Mouse (Mus musculus): ENCODE data around the gene Stx8. TPM values are rescaled to one million over a fixed set of nuclear protein-coding genes. Genes with fewer than 3 reads are reported as not detected.

The Stx8 gene
- polyA plus RNA-seq, 1 experiment from 2014 or later: 64.2 TPM

DNA sequence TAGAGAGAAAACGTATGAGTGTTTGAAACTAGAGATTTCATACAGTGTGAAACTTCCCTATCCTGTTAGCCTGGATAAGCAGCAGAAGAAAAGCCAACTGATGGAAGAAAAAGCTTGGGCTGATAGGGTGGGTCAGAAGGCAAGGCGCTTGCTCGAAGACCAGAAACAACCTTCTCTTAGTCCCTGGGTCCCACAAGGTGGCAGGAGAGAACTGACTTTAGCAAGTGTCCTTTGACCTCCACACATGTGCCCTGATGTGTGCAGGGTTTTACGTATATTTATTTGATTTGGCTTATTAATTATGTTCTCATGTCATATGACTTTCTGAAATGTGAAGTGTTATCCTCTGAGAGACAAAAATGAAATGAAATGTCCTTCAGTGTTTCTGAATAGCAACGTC lies 60.6 kb downstream of the Stx8 start:
- Histone ChIP-seq H3K36me3 (ENCODE audit: control insufficient read depth, insufficient read depth, low read length) (no peaks in the 10 kb centered on the region), H3K4me1 (ENCODE audit: control insufficient read depth, insufficient read depth, low read length) (peaks cover 25% of the 10 kb centered on the region), H3K4me2 (ENCODE audit: low read depth, low read length) (no peak overlapping the region), H3K9ac (ENCODE audit: low read depth, low read length) (no peak overlapping the region), H3K9me3 (ENCODE audit: control insufficient read depth, low read length) (no peaks in the 10 kb centered on the region), H3K27ac (ENCODE audit: low read length) (no peak overlapping the region), H3K27me3 (replicated peaks; ENCODE audit: control insufficient read depth, insufficient read depth, low read length) (no peaks in the 10 kb centered on the region), H3K4me3 (ENCODE audit: low read length) (no peak overlapping the region)
- 87% methylated on average over 5 of the region's 5 CpGs for WGBS
- no peak for ATAC-seq

DNA sequence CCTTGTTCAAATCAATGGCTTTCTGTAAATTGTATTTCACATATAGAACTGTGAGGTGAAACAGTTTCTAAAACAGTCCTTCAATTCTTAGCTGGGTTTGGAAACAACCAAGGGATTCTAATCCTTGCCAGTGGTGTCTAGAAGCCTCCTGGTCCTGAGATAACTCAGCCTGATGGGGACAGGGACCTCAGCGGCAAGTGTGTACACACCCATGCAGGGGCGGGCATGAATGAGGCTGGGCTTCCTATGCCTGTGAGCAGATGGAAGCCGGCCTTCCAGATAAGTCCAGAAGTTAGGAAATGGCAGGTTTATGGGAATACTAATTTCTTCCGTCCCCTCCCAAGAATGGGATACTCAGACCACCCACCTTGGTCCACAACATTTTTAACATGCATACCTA lies 63.1 kb downstream of the Stx8 start:
- no peaks in the 10 kb centered on the region for H3K36me3 ChIP-seq (ENCODE audit: control insufficient read depth, insufficient read depth, low read length)
- H3K4me3 ChIP-seq (ENCODE audit: low read length): no peak overlapping the region
- H3K4me1 ChIP-seq (ENCODE audit: control insufficient read depth, insufficient read depth, low read length): peaks cover 20% of the 10 kb centered on the region
- WGBS: 42% methylated on average over 4 of the region's 4 CpGs
- no peaks in the 10 kb centered on the region for H3K27me3 ChIP-seq (replicated peaks; ENCODE audit: control insufficient read depth, insufficient read depth, low read length)
- H3K4me2 ChIP-seq (ENCODE audit: low read depth, low read length): no peak overlapping the region
- no peak overlapping the region for H3K9ac ChIP-seq (ENCODE audit: low read depth, low read length)
- no peak for ATAC-seq
- H3K9me3 ChIP-seq (ENCODE audit: control insufficient read depth, low read length): no peaks in the 10 kb centered on the region
- H3K27ac ChIP-seq (ENCODE audit: low read length): no peak overlapping the region

GRCm38 (mm10) chr11:68029871-68030270 lies 63.9 kb downstream of the Stx8 start:
- Histone ChIP-seq H3K9ac (ENCODE audit: low read depth, low read length) (no peak overlapping the region), H3K27me3 (replicated peaks; ENCODE audit: control insufficient read depth, insufficient read depth, low read length) (no peaks in the 10 kb centered on the region), H3K36me3 (ENCODE audit: control insufficient read depth, insufficient read depth, low read length) (no peaks in the 10 kb centered on the region), H3K4me2 (ENCODE audit: low read depth, low read length) (no peak overlapping the region), H3K27ac (ENCODE audit: low read length) (no peak overlapping the region), H3K9me3 (ENCODE audit: control insufficient read depth, low read length) (no peaks in the 10 kb centered on the region), H3K4me1 (ENCODE audit: control insufficient read depth, insufficient read depth, low read length) (peaks cover 17% of the 10 kb centered on the region), H3K4me3 (ENCODE audit: low read length) (no peak overlapping the region)
- no peak for ATAC-seq
- WGBS: 42% methylated on average over 3 of the region's 3 CpGs

GRCm38 (mm10) chr11:68030771-68031170 lies 64.8 kb downstream of the Stx8 start:
- Histone ChIP-seq H3K27me3 (replicated peaks; ENCODE audit: control insufficient read depth, insufficient read depth, low read length) (no peaks in the 10 kb centered on the region), H3K36me3 (ENCODE audit: control insufficient read depth, insufficient read depth, low read length) (no peaks in the 10 kb centered on the region), H3K4me1 (ENCODE audit: control insufficient read depth, insufficient read depth, low read length) (peaks cover 17% of the 10 kb centered on the region), H3K4me3 (ENCODE audit: low read length) (no peak overlapping the region), H3K9me3 (ENCODE audit: control insufficient read depth, low read length) (no peaks in the 10 kb centered on the region), H3K4me2 (ENCODE audit: low read depth, low read length) (no peak overlapping the region), H3K27ac (ENCODE audit: low read length) (no peak overlapping the region), H3K9ac (ENCODE audit: low read depth, low read length) (no peak overlapping the region)
- no peak for ATAC-seq
- 94% methylated on average over 1 of the region's 1 CpGs for WGBS

DNA sequence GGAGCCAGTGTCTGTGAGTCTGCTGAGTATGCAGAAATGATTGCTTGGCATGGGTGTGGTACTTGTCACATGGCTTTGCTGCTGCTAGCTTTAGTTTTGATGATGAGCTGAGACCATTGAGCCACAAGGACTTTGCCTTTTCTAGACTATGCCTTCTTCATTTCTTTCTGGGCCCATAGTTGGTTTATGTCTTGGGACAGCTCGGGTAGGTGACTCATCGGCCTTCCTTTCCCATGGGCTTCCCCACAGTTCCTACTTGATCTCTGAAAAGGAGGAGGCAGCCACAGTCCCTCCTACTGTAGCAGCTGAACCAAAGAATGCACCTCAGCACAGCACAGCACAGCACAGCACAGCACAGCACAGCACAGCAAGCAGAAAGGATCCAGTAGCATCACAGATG lies 66.5 kb downstream of the Stx8 start:
- no peak overlapping the region for H3K4me2 ChIP-seq (ENCODE audit: low read depth, low read length)
- no peaks in the 10 kb centered on the region for H3K27me3 ChIP-seq (replicated peaks; ENCODE audit: control insufficient read depth, insufficient read depth, low read length)
- H3K4me3 ChIP-seq (ENCODE audit: low read length): no peak overlapping the region
- H3K9me3 ChIP-seq (ENCODE audit: control insufficient read depth, low read length): no peaks in the 10 kb centered on the region
- no peak overlapping the region for H3K9ac ChIP-seq (ENCODE audit: low read depth, low read length)
- H3K27ac ChIP-seq (ENCODE audit: low read length): peak overlapping the region; percentile 73
- H3K36me3 ChIP-seq (ENCODE audit: control insufficient read depth, insufficient read depth, low read length): no peaks in the 10 kb centered on the region
- H3K4me1 ChIP-seq (ENCODE audit: control insufficient read depth, insufficient read depth, low read length): peaks cover 22% of the 10 kb centered on the region
- 66% methylated on average over 2 of the region's 2 CpGs for WGBS
- ATAC-seq: peak; percentile 64

DNA sequence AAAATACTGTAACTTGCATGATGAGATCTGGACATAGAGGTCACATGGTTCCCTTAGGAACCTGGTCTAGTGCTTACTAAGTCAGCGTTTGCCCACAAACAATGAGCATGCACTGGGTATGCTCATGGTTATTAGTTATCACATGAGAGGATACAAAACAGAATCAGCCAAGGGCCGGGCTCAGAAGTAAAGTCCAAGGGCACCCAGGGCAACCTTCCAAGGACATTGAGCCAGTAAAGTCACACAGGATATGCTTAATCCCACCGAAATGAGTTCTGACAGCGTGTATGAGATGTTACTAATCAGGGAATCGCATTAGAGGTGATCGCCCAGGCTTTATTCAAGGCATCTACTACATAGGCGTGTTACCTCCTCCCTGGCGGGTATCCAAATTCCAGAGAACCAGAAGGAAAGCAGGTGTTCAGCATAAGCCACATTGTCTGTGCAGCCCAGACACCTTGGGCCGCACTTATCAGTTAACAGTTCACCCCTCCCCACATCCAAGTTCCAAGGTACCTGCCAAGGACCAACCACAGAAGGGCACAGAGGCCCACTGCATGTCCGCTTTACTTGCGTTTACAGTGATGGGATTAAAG lies 67.4 kb downstream of the Stx8 start:
- Histone ChIP-seq H3K27me3 (replicated peaks; ENCODE audit: control insufficient read depth, insufficient read depth, low read length) (no peaks in the 10 kb centered on the region), H3K4me1 (ENCODE audit: control insufficient read depth, insufficient read depth, low read length) (peaks cover 22% of the 10 kb centered on the region), H3K4me2 (ENCODE audit: low read depth, low read length) (no peak overlapping the region), H3K36me3 (ENCODE audit: control insufficient read depth, insufficient read depth, low read length) (no peaks in the 10 kb centered on the region), H3K9me3 (ENCODE audit: control insufficient read depth, low read length) (no peaks in the 10 kb centered on the region), H3K27ac (ENCODE audit: low read length) (no peak overlapping the region; the same call in 1 of the 2 replicates), H3K4me3 (ENCODE audit: low read length) (no peak overlapping the region), H3K9ac (ENCODE audit: low read depth, low read length) (no peak overlapping the region)
- peak; percentile 29 for ATAC-seq
- WGBS: 83% methylated on average over 11 of the region's 11 CpGs

- Histone ChIP-seq H3K4me1 (ENCODE audit: control insufficient read depth, insufficient read depth, low read length) (peaks cover 22% of the 10 kb centered on the region), H3K27ac (ENCODE audit: low read length) (peak overlapping the region; percentile 6; the same call in 1 of the 2 replicates), H3K9ac (ENCODE audit: low read depth, low read length) (no peak overlapping the region), H3K27me3 (replicated peaks; ENCODE audit: control insufficient read depth, insufficient read depth, low read length) (no peaks in the 10 kb centered on the region), H3K4me2 (ENCODE audit: low read depth, low read length) (no peak overlapping the region), H3K36me3 (ENCODE audit: control insufficient read depth, insufficient read depth, low read length) (no peaks in the 10 kb centered on the region), H3K4me3 (ENCODE audit: low read length) (no peak overlapping the region), H3K9me3 (ENCODE audit: control insufficient read depth, low read length) (no peaks in the 10 kb centered on the region)
- ATAC-seq: peak; percentile 61
- 63% methylated on average over 5 of the region's 5 CpGs for WGBS
Observed at GRCm38 (mm10) chr11:68034422-68034821, 68.4 kb downstream of the Stx8 start.

DNA sequence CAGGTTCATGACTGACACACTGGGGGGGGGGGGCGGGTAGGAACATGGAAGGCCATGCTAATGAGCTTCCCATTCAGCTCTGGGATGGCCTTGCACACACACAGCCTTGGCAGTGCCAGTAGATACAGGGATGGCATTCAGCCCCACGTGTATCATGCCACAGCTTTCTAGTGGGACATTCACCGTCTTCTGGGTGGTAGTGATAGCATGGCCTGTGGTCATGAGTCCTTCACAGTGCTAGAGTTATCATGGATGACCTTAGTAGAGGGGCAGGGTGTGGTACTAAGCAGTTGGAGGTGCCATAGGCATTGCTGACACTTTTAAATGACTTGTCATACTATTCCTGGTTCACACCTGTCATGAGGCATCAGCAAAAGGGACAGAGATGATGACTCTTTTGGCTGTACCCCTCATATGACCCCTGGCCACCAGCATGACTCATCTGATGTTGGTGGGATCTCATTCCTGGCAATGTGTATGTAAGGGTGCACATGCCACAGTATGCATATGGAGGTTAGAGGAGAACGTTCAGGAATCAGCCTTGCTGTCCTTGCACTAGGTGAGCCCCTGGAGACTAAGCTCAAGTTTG lies 69.4 kb downstream of the Stx8 start:
- no peak overlapping the region for H3K27ac ChIP-seq (ENCODE audit: low read length)
- H3K4me3 ChIP-seq (ENCODE audit: low read length): no peak overlapping the region
- WGBS: 82% methylated on average over 4 of the region's 4 CpGs
- no peak for ATAC-seq
- no peak overlapping the region for H3K9ac ChIP-seq (ENCODE audit: low read depth, low read length)
- no peaks in the 10 kb centered on the region for H3K9me3 ChIP-seq (ENCODE audit: control insufficient read depth, low read length)
- peaks cover 22% of the 10 kb centered on the region for H3K4me1 ChIP-seq (ENCODE audit: control insufficient read depth, insufficient read depth, low read length)
- H3K36me3 ChIP-seq (ENCODE audit: control insufficient read depth, insufficient read depth, low read length): no peaks in the 10 kb centered on the region
- H3K27me3 ChIP-seq (replicated peaks; ENCODE audit: control insufficient read depth, insufficient read depth, low read length): no peaks in the 10 kb centered on the region
- no peak overlapping the region for H3K4me2 ChIP-seq (ENCODE audit: low read depth, low read length)

DNA sequence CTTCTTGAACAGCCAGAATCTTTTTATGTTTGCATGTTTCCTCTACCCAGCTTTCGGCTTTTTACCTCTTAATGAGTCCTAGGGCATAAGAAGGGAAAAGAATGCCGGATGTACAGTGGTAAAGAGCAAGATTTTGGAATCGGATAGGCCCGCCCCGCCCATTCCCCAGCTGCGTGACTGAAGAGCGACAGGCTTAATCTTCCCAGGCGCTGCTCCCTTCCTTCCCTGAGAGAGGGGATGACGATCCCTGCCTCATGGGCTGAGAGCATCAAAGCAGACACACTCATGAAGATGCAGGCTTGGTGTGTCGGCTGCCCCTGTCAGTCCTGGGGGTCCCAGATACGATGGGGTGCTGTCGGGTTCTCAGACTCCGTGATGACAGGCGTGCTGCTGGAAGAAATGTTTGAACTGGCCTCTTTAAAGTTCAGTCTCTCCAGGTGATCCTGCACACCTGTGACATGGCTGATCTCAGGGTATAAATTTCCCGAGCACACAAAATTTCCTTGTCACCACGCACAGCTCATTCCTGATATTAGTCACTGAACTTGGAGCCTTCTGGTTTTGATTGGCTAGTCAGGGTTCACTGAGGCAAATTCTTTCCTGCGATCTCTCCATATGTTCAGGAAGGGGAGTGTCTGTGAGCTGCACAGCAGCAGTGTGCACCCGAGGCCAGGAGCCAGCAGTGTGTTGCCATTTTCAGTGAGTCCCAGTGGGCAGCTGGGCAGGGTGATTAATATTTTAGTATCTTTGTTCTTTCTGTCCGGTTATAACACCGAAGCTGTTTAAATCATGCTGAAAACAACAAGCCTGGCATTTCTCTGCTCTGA lies 70.4 kb downstream of the Stx8 start:
- Histone ChIP-seq H3K4me2 (ENCODE audit: low read depth, low read length) (no peak overlapping the region), H3K27ac (ENCODE audit: low read length) (no peak overlapping the region), H3K36me3 (ENCODE audit: control insufficient read depth, insufficient read depth, low read length) (no peaks in the 10 kb centered on the region), H3K4me1 (ENCODE audit: control insufficient read depth, insufficient read depth, low read length) (peaks cover 18% of the 10 kb centered on the region), H3K4me3 (ENCODE audit: low read length) (no peak overlapping the region), H3K9me3 (ENCODE audit: control insufficient read depth, low read length) (no peaks in the 10 kb centered on the region), H3K9ac (ENCODE audit: low read depth, low read length) (no peak overlapping the region), H3K27me3 (replicated peaks; ENCODE audit: control insufficient read depth, insufficient read depth, low read length) (no peaks in the 10 kb centered on the region)
- no peak for ATAC-seq
- 66% methylated on average over 20 of the region's 20 CpGs for WGBS

Data from intestine, embryonic 16.5 days (tissue).